Mouse (Mus musculus): ENCODE results near the gene Psme2b. TPM values are rescaled to one million over a fixed set of nuclear protein-coding genes. Genes with fewer than 3 reads are reported as not detected.

Gene Psme2b
- total RNA-seq (2023) = 39.6 to 52.4 TPM (median 51.4 TPM) in 4 replicates

DNA sequence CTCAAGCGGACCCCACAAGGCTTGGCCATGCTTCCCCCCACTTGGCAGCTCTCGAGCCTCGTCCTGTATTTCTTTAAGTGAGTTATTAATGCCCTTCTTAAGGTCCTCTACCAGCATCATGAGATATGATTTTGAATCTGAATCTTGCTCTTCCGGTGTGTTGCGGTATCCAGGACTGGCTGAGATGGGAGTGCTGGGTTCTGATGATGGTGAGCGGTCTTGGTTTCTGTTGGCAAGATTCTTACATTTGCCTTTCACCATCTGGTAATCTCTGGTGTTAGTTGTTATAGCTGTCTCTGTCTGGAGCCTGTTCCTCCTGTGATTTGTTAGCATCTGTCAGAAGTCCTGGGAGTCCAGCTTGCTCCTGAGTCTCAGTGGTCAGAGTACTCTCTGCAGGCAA, at the start of gene Psme2b:
Gene Psme2b, minus strand, starts transcription at position 101 of the 400 bp plus-strand sequence.

GRCm38 (mm10) chr11:48994018-48994417, 48.0 kb upstream of the Psme2b start, which contains the start of gene Tgtp1:
TSS of gene Tgtp1 (minus strand) at chr11:48994172.

DNA sequence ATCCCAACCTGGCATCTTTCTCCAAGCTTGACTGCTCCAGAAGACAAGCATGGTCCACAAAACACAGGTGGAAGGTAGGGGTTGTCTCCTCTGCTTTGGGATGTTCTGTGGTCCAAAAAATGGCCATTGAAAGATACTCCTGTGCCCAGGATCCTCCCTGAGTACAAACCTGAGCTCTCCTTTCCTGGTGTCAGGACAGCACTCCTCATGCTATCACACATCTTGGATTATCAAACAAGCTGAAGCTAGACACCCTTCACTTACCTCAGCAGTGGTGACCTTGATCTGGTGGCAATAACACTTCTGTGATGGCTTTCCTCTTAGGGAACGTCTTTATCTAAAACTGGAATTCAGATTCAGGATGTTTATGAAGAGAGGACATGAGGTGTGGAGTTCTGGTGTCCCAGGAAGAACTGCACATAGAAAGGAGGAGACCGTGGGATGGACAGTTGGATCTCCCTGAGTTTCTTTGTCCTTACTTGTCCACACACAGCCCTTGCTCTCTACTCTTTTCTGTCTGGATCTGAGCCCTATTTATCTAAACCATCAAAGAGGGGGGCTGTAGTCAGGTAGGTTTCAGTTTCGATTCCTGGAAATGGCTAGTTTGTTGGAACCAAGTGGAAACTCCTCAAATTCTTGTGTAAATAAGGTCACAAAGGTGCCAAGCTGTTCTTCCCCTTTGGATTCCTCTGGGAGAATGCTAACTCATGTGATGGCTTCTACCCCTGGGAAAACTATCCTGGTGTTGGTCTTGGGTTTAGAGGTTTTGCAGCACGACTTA, 45.9 kb upstream of the Psme2b start, which contains the start of gene Gm12185:
Gene Gm12185, minus strand, starts transcription at position 487 of the 781 bp plus-strand sequence.

DNA sequence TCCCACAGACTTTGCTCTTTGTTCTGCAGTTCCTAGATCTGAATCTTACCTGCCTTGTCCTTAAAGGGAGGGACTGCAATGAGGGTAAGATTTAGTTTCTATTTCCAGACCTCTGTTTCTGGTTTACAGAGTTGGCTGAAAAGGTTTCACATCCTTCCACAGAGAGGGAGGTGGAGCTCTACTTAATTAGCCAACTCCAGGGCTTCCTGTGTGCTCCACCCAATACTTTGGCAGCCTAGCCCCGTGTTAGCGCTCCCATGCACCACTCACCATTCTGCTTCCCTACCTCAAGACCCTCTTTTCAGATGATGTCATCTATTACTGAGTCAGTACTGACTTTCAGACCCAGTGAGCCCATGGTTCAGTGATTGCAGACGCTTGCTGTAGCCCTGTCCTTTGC, 33.3 kb upstream of the Psme2b start, which contains the start of gene 9930111J21Rik1:
Gene 9930111J21Rik1, minus strand, starts transcription at position 148 of the 400 bp plus-strand sequence.

DNA sequence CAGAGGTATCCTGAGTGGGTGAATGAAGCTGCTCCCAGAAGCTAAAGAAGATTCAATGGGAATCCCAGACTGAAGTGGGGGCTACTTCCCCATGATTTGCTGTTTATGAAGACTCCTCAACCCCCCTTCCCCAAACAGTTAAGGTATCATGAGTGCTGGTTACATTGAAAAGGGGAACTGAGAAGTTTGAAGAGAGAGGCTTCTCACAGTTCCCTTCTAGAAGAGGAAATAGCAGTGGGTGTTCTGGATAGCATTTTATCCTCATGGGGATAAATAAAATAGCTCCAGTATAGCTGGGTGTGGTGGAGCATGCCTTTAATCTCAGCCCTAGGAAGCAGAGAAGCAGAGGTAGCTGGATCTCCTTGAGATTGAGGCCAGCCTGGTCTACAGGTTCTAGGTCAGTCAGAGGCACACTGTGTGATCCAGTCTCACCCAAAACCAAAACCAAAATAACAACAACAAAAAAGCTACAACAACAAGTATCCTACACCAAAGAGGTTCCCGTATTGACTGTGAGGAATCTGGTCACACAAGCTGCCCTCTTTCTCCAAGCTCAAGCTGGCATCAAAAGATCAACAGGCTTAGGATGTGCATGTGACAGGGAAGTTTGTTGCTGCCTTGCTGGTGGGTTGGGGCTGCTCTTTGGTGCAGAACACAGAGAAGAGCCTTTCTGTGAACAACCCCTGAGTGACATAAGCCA, 32.4 kb upstream of the Psme2b start, which contains the start of gene Olfr56:
Gene Olfr56, plus strand, starts transcription at position 650 of the 700 bp plus-strand sequence.

DNA sequence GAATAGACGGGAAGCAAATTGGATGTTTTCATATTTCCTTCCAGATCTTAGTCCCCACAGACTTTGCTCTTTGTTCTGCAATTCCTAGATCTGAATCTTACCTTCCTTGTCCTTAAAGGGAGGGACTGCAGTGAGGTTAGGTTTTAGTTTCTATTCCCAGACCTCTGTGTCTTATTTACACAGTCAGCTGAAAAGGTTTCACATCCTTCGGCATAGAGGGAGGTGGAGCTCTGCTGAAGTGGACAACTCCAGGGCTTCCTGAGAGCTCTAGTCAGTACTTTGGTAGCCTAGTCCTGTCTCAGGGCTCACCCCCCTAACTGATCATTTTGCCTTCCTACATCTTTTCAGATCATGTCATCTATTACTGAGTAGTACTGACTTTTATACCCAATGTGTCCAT, 44.0 kb downstream of the Psme2b start, which contains the start of gene Gm5431:
Gene Gm5431, minus strand, starts transcription at position 194 of the 400 bp plus-strand sequence.

Other genes starting within 250 kb of the Psme2b start
- 1,432 to 1,495 TPM (median 1,461 TPM) in 4 replicates for gene Rack1, start 145.9 kb downstream of the Psme2b start, total RNA-seq (2023)
- 47.6 to 65.5 TPM (median 60.9 TPM) in 4 replicates for gene Trim41, start 128.8 kb downstream of the Psme2b start, total RNA-seq (2023)
- 188 to 225 TPM (median 193 TPM) in 4 replicates for gene Trim7, start 120.0 kb downstream of the Psme2b start, total RNA-seq (2023)
- gene Gm12184, start 119.5 kb downstream of the Psme2b start, total RNA-seq (2023) = 1.1 to 2.7 TPM (median 1.9 TPM) in 4 replicates
- gene Irgm1, start 74.5 kb downstream of the Psme2b start, total RNA-seq (2023) = 31.4 to 36.4 TPM (median 33.1 TPM) in 4 replicates
- gene Gm5431, start 44.0 kb downstream of the Psme2b start, total RNA-seq (2023) = 7.8 to 9.3 TPM (median 8.2 TPM) in 4 replicates
- 0.20 to 0.22 TPM (median 0.21 TPM) in 3 of 4 replicates, not detected in the other for gene Olfr56, start 32.7 kb upstream of the Psme2b start, total RNA-seq (2023)
- 85.4 to 97.4 TPM (median 92.0 TPM) in 4 replicates for gene 9930111J21Rik1, start 33.2 kb upstream of the Psme2b start, total RNA-seq (2023)
- 1.5 to 2.7 TPM (median 1.6 TPM) in 4 replicates for gene Gm12185, start 46.0 kb upstream of the Psme2b start, total RNA-seq (2023)
- 0.75 to 2.1 TPM (median 1.5 TPM) in 4 replicates for gene Tgtp1, start 48.0 kb upstream of the Psme2b start, total RNA-seq (2023)
- gene 9930111J21Rik2, start 105.1 kb upstream of the Psme2b start, total RNA-seq (2023) = 113 to 124 TPM (median 119 TPM) in 4 replicates
- 2.7 to 8.7 TPM (median 4.8 TPM) in 4 replicates for gene Tgtp2, start 118.0 kb upstream of the Psme2b start, total RNA-seq (2023)
- 29.1 to 36.8 TPM (median 33.6 TPM) in 4 replicates for gene Ifi47, start 130.4 kb upstream of the Psme2b start, total RNA-seq (2023)
- gene Olfr1396, start 168.7 kb upstream of the Psme2b start, total RNA-seq (2023) = not detected in 4 replicates
- gene Olfr1395, start 196.1 kb upstream of the Psme2b start, total RNA-seq (2023) = not detected in 4 replicates
- not detected in 4 replicates for gene Olfr1394, start 208.2 kb upstream of the Psme2b start, total RNA-seq (2023)
- not detected in 4 replicates for gene Btnl9, start 241.0 kb upstream of the Psme2b start, total RNA-seq (2023)